Mouse (Mus musculus) left cerebral cortex, adult 6 months (tissue): Measurements from ENCODE around the gene Syf2. TPM values are rescaled to one million over a fixed set of nuclear protein-coding genes. Genes with fewer than 3 reads are reported as not detected.

ENCODE experiments used
- long read RNA-seq, 2 experiments: library from polyadenylated mRNA; unstranded; transcript quantifications; one replicate each; pipeline ENCODE4 v2.0.0; 2019 to 2020
- polyA plus RNA-seq: library from polyadenylated mRNA; unstranded; fragments of <200 nt; fragmentation: Nextera tagmentation; gene quantifications from 2 replicates; pipeline ENCODE4 v1.2.3, GENCODE M21; 2021

Syf2 gene
- polyA plus RNA-seq, result 65.6 and 79.2 TPM in 2 replicates
- long read RNA-seq, experiment 1, transcript Syf2-201 (7 exons, 1,369 nt), result major isoform, 172 of 187 reads
- long read RNA-seq, experiment 1, partial matches to known transcripts, result 6 of 187 reads
- long read RNA-seq, experiment 1, other reads (novel, unspliced or antisense), result 8 of 187 reads
- long read RNA-seq, experiment 2, transcript Syf2-201 (7 exons, 1,369 nt), result major isoform, 115 of 131 reads
- long read RNA-seq, experiment 2, partial matches to known transcripts, result 14 of 131 reads
- long read RNA-seq, experiment 2, other reads (novel, unspliced or antisense), result 2 of 131 reads

DNA sequence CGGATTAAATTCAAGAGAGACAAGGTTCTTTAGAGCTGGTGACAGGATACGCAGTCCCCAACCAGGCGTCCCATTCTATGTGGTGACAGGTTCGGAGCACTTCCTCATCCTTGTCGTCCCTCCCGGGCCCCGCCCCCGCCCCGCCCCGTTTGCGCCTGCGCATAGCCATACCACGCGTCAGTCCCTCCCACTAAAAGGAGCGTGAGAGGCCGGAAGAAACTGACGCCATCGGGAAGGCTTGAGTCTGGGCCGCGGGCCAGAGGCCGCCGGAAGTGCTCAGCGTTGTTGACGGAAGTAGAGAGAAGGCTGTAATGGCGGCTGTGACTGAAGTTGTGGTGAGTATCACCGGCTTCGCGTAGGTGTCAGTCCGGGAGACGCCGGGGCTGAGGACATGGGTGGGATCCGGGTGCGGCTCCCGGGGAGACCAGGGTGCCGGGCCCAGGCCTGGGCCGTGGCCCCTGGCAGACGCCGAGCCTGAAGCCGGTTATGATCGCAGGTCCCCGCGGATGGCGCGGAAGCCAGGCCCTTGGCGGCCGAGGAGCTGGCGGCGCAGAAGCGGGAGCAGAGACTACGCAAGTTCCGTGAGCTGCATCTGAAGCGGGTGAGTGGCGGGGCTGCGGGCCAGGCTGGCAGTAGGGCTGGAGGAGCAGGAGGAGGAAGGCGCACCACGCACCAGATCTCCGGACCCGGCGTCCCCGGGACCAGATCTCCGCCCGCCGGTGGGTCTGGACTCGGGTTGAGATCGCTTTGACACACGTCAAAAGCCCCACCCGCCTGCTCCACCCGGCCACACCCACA lies at the start of gene Syf2:
Gene Syf2, plus strand, starts transcription at position 215 of the 798 bp plus-strand sequence.

GRCm38 (mm10) chr4:134914864-134915209 lies 15.9 kb upstream of the Syf2 start, which contains the start of gene Tmem50a:
Tmem50a (minus strand) TSS chr4:134915024.

GRCm38 (mm10) chr4:134923258-134924018 lies 7.3 kb upstream of the Syf2 start, which contains the start of gene Rsrp1:
Rsrp1 (plus strand) TSS chr4:134923592.

Other genes starting within 250 kb of the Syf2 start
- gene Man1c1, start 226.6 kb upstream of the Syf2 start, polyA plus RNA-seq, result 5.3 TPM in 2 replicates
- gene Ldlrap1, start 162.9 kb upstream of the Syf2 start, polyA plus RNA-seq, result 1.5 and 2.5 TPM in 2 replicates
- gene Maco1, start 77.6 kb upstream of the Syf2 start, polyA plus RNA-seq, result 8.9 and 34.4 TPM in 2 replicates
- 0.32 TPM in 1 of 2 replicates, not detected in the other for gene Rhd, start 66.4 kb upstream of the Syf2 start, polyA plus RNA-seq
- gene Tmem50a, start 15.9 kb upstream of the Syf2 start, polyA plus RNA-seq, result 266 and 293 TPM in 2 replicates
- 44.9 and 49.4 TPM in 2 replicates for gene Rsrp1, start 7.3 kb upstream of the Syf2 start, polyA plus RNA-seq
- gene Runx3, start 189.8 kb downstream of the Syf2 start, polyA plus RNA-seq, result not detected in 2 replicates